Mouse (Mus musculus): Measurements from ENCODE around the gene Mup8.
"Not testable (repeated sequence)": the region's sequence is repeated elsewhere in the genome, so short reads cannot be mapped to it uniquely, and the experiment has no call there.

Mup8 gene

GRCm38 (mm10) chr4:60222499-60222898, at the start of gene Mup8:
Gene Mup8, minus strand, starts transcription at chr4:60222599.
- not testable (repeated sequence) for DNase-seq (ENCODE audit: low spot score)

GRCm38 (mm10) chr4:60265977-60266770, 43.8 kb upstream of the Mup8 start:
- DNase-seq (ENCODE audit: low spot score), result not testable (repeated sequence)

- not testable (repeated sequence) for DNase-seq (ENCODE audit: low spot score)
Measured at GRCm38 (mm10) chr4:60262706-60263105, 40.3 kb upstream of the Mup8 start.
